Mouse (Mus musculus) cerebellum, postnatal 25 days (tissue): ENCODE measurements around the gene Gm21961.
"Not testable (repeated sequence)": the region's sequence is repeated elsewhere in the genome, so short reads cannot be mapped to it uniquely, and the experiment has no call there.

ENCODE experiments used
- DNase-seq, 2 experiments: peaks; one replicate each; pipeline ENCODE4 v3.0.0; 2021; ENCODE audit warnings: mixed read lengths in 2 of 2

Gm21961 gene

DNA sequence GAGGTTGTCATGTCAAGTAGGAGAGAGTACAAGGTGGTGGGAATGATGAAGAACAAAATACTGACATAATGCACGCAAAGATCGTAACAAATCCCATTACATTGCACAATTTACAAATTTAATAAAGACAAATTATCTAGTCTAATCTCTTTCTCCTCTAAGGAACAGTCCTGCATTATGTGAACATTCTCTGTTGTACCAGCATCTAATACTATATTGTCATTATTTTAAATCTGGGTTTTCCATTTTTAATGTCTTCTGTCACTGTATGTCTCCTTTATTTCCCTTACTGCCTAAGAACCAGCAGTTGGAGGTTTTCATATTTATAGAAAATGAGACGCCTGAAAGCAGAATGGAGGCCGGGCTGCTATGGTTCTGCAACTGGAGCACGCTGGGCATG is at the start of gene Gm21961:
Gene Gm21961 (minus strand): TSS at position 101 of the 400 bp plus-strand sequence.
- no peak for DNase-seq

GRCm38 (mm10) chr15:65041999-65042398 is 27.3 kb upstream of the Gm21961 start:
- DNase-seq, result no peak

DNA sequence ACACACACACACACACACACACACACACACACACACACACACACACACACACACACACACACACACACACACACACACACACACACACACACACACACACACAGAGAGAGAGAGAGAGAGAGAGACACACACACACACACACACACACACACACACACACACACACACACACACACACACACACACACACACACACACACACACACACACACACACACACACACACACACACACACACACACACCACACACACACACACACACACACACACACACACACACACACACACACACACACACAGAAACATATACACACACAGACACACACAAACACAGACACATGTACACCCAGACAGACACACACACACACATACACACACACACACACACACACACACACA is 24.5 kb upstream of the Gm21961 start:
- DNase-seq, result not testable (repeated sequence)

- DNase-seq, result no peak
These were observed 3.3 kb upstream of the Gm21961 start for GRCm38 (mm10) chr15:65017971-65018370.

DNA sequence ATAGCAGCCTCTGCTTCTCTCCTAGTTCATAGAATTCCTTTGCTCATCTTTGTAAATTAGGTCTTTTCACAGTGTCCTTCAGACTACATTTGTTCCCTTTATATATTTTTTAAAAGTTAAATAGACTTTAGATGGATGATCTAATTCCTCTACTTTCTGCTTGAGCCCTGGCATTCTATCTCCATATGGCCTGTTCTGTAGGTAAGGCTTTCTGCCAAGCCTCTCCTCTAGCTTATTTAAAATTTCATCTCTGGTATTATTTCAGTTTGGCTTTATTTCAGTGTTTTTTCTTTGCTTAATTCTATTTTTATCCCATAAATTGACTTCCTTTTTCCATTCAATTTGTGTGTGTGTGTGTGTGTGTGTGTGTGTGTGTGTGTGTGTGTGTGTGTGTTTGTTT is 8.5 kb downstream of the Gm21961 start:
- DNase-seq, result peak in 1 of 2 experiments; percentile 2

DNA sequence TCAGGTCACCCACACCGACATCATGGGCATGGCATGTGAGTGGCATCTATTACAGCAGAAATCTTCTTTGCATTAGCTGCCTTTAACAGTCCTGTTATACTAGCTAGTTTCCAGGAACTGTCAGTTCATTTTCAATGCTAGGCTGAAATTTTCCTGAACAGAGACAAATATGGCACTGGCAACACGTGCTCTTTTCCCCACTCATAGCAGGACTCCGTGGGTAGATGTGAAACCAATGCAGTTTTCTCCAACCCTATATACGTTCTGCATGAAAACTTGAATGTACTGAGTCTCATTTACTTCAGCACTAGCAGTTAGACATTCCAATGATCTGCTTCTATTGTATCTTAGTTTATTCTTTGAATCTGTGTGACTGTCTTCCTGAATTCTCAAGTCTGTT is 20.2 kb downstream of the Gm21961 start:
- no peak for DNase-seq

- no peak for DNase-seq
These were observed 34.7 kb downstream of the Gm21961 start for GRCm38 (mm10) chr15:64979976-64980375.

DNA sequence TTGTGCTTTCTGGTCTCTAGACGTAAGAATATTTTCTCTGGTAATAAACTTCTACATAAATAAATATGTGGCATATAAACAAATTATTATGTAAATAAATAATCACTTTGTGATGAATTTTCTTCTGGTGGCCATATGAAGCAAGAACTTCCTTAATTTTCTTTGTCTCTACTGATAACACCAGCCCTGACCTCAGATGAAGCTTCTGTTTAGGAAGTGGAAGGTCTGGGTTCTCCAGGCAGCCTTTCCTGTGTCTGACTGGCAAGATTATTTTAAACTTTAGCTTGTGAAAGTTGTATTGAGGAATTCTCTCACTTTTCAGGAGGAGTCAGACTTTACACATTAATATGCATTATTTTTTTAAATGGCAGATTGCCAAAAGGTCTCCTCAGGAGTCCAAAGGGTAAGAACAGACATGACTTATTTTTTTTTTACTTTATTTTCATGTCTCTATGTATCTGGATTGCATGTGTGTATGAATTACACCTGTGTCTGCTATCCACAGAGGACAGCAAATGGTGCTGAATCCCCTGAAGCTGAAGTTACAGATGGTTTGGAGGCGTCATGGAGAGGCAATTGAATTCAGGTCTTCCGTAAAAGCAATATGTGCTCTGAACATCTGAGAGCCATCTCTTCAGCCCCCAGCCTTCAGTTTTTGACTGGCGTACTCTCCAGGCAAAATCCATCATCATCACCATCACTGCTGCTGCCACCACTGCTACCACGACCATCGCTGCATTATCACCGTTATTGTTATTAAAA is 38.5 kb downstream of the Gm21961 start:
- DNase-seq, result no peak
